Mouse (Mus musculus): ENCODE results near the gene Rexo4. TPM values are rescaled to one million over a fixed set of nuclear protein-coding genes. Genes with fewer than 3 reads are reported as not detected.

Gene Rexo4
- polyA plus RNA-seq, 1 experiment from 2014 or later = 35.1 TPM

DNA sequence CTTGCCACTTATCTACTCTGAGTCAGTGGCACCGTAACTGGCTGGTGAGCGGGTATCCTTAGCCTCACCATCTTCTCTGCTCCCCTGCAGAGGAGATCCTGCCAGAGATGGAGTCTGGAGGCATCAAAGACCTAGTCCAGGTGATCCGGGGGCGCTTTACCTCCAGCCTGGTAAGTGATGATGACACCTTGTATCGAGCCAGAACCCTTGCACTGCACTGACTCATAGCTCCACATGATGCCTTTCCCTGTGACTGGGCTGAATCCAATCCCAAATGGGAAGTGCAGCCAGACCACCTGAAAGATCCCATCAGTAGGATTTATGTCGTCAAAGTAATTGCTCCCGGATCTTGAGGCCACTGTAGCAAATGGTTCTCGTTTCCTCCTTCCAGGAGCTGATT, 11.3 kb downstream of the Rexo4 start:
- no peaks in the 10 kb centered on the region for H3K4me1 ChIP-seq (ENCODE audit: control insufficient read depth, insufficient read depth, low read length)
- H3K27me3 ChIP-seq (ENCODE audit: control insufficient read depth, insufficient read depth, low read length) = no peaks in the 10 kb centered on the region
- no peak overlapping the region for H3K27ac ChIP-seq (ENCODE audit: low read depth, low read length)
- H3K9me3 ChIP-seq (ENCODE audit: control insufficient read depth, low read length) = no peaks in the 10 kb centered on the region
- WGBS = 93% methylated on average over 8 of the region's 8 CpGs
- H3K4me2 ChIP-seq (ENCODE audit: low read depth, low read length) = no peak overlapping the region
- ATAC-seq (ENCODE audit: low read depth) = no peak
- no peak overlapping the region for H3K4me3 ChIP-seq (ENCODE audit: low read depth, low read length)
- peaks cover 53% of the 10 kb centered on the region for H3K36me3 ChIP-seq (ENCODE audit: control insufficient read depth, insufficient read depth, low read length)
- no peak overlapping the region for H3K9ac ChIP-seq (replicated peaks; ENCODE audit: low read depth, low read length)

DNA sequence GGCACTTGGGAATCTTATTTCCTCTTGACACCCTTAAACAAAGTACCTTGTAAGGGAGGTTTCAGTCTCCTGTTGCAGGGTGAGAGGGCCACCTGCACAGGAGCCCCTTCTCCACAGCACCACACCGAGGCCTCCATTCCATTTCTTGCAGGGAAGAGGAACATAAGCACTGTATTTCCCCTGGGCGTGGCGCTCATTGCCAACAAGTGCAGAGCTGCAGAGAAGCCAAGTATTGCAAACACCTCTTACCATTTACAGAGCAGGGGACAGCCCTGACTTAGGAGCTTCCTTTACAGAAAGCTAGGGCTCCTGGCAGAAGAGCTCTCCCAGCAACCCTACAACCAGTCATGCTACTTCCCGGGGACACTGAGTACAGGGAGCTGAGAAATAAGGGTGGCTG, 12.0 kb downstream of the Rexo4 start:
- H3K36me3 ChIP-seq (ENCODE audit: control insufficient read depth, insufficient read depth, low read length) = peaks cover 47% of the 10 kb centered on the region
- 95% methylated on average over 4 of the region's 4 CpGs for WGBS
- H3K4me2 ChIP-seq (ENCODE audit: low read depth, low read length) = no peak overlapping the region

DNA sequence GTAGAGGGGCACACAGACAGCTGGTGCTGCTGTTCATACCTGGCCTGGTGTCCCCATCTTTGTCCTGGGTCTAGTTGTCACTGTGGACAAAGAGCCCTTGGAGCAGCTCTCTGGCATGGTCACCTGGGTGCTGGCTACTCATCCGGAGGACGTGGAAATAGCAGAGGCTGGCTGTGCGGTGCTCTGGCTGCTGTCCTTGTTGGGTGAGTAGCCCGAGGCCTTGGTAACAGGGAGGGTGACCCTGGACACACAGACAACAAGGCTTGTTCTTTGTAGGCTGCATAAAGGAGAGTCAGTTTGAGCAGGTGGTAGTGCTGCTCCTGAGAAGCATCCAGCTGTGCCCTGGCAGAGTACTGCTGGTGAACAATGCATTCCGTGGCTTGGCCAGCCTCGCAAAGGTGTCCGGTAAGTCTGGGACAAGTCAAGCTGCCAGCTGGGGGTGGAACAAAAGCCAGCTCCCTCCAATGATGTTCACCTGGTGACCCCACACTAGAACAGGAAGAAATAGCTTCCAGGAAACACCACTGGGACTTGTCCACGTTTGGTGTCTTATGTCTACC, 12.8 kb downstream of the Rexo4 start:
- H3K9me3 ChIP-seq (ENCODE audit: control insufficient read depth, low read length) = no peaks in the 10 kb centered on the region
- no peak overlapping the region for H3K9ac ChIP-seq (replicated peaks; ENCODE audit: low read depth, low read length)
- ATAC-seq (ENCODE audit: low read depth) = no peak
- H3K4me2 ChIP-seq (ENCODE audit: low read depth, low read length) = no peak overlapping the region
- no peak overlapping the region for H3K4me3 ChIP-seq (ENCODE audit: low read depth, low read length)
- WGBS = 92% methylated on average over 8 of the region's 8 CpGs
- no peaks in the 10 kb centered on the region for H3K4me1 ChIP-seq (ENCODE audit: control insufficient read depth, insufficient read depth, low read length)
- H3K36me3 ChIP-seq (ENCODE audit: control insufficient read depth, insufficient read depth, low read length) = peaks cover 43% of the 10 kb centered on the region
- H3K27ac ChIP-seq (ENCODE audit: low read depth, low read length) = no peak overlapping the region
- no peaks in the 10 kb centered on the region for H3K27me3 ChIP-seq (ENCODE audit: control insufficient read depth, insufficient read depth, low read length)

More for the DNA sequence above, 12.0 kb downstream of the Rexo4 start:
- H3K4me3 ChIP-seq (ENCODE audit: low read depth, low read length) = no peak overlapping the region
- H3K9ac ChIP-seq (replicated peaks; ENCODE audit: low read depth, low read length) = no peak overlapping the region
- no peak for ATAC-seq (ENCODE audit: low read depth)
- H3K27ac ChIP-seq (ENCODE audit: low read depth, low read length) = no peak overlapping the region
- H3K4me1 ChIP-seq (ENCODE audit: control insufficient read depth, insufficient read depth, low read length) = no peaks in the 10 kb centered on the region
- H3K9me3 ChIP-seq (ENCODE audit: control insufficient read depth, low read length) = no peaks in the 10 kb centered on the region
- no peaks in the 10 kb centered on the region for H3K27me3 ChIP-seq (ENCODE audit: control insufficient read depth, insufficient read depth, low read length)

DNA sequence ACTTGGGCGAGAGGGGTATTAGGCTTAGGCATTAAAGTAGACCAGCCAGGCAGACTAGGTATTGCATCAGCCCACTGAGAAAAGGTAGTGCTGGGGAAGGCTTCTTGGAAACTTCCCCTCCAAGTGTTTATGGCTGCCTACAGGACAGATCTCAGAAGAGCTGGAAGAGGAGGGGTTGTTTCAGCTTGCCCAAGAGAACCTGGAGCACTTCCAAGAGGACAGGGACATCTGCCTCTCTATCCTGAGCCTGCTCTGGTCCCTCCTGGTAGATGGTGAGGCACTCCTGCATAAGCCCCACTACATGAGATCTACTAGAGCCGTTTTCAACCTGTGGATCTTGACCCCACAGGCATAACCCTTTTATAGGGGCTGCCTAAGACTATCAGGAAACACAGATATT, 13.8 kb downstream of the Rexo4 start:
- Histone ChIP-seq H3K4me2 (ENCODE audit: low read depth, low read length) (no peak overlapping the region), H3K27ac (ENCODE audit: low read depth, low read length) (no peak overlapping the region), H3K4me1 (ENCODE audit: control insufficient read depth, insufficient read depth, low read length) (no peaks in the 10 kb centered on the region), H3K36me3 (ENCODE audit: control insufficient read depth, insufficient read depth, low read length) (peaks cover 33% of the 10 kb centered on the region), H3K27me3 (ENCODE audit: control insufficient read depth, insufficient read depth, low read length) (no peaks in the 10 kb centered on the region), H3K4me3 (ENCODE audit: low read depth, low read length) (no peak overlapping the region), H3K9me3 (ENCODE audit: control insufficient read depth, low read length) (no peaks in the 10 kb centered on the region), H3K9ac (replicated peaks; ENCODE audit: low read depth, low read length) (no peak overlapping the region)
- 92% methylated on average over 2 of the region's 2 CpGs for WGBS
- no peak for ATAC-seq (ENCODE audit: low read depth)

DNA sequence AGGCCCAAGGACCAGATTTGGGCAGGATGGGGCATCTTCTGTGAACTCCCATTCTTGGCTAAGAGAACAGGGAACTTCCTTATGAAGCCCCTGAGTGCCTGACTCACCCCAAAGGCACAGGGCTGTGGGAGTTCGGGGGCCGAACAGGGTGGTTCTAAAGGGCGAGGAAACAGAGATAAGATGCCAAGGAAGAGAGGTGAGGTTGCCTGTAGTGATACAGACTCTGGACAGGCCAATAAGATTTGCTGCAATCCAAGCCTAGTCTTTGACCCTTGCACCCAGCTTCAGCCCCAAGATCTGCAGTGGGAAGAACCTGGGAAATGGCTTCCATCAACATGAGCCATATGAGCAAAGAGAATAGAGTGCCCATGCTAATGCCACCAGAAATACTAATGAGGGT, 20.9 kb downstream of the Rexo4 start:
- H3K9ac ChIP-seq (replicated peaks; ENCODE audit: low read depth, low read length) = no peak overlapping the region
- H3K36me3 ChIP-seq (ENCODE audit: control insufficient read depth, insufficient read depth, low read length) = 0 out of 2 replicates have a peak, but pooled peaks cover 4% of the 10 kb centered on the region
- H3K27ac ChIP-seq (ENCODE audit: low read depth, low read length) = no peak overlapping the region
- no peaks in the 10 kb centered on the region for H3K9me3 ChIP-seq (ENCODE audit: control insufficient read depth, low read length)
- no peak overlapping the region for H3K4me3 ChIP-seq (ENCODE audit: low read depth, low read length)
- no peak for ATAC-seq (ENCODE audit: low read depth)
- H3K4me2 ChIP-seq (ENCODE audit: low read depth, low read length) = no peak overlapping the region
- 88% methylated on average over 3 of the region's 3 CpGs for WGBS
- H3K27me3 ChIP-seq (ENCODE audit: control insufficient read depth, insufficient read depth, low read length) = no peaks in the 10 kb centered on the region
- H3K4me1 ChIP-seq (ENCODE audit: control insufficient read depth, insufficient read depth, low read length) = no peaks in the 10 kb centered on the region

DNA sequence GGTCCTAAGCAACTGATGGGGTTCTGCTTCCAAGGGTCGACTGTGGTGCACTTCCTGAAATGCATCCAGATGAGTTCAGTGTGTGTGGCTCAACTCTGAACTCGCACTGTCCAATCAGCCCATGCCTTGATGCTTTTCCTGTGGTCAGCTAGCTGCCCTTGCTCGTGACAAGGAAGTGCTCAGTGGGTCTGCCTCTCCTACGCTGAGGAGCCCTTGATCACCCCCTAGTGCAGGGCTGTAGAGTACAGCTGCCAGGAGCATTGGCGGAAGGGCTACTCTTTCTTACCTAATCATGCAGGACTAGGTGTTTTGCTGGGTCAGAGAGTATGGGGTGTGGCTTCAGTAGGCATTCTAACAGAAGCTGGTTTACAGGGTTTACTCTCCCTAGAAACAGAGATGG, 22.6 kb downstream of the Rexo4 start:
- H3K4me3 ChIP-seq (ENCODE audit: low read depth, low read length) = no peak overlapping the region
- H3K27ac ChIP-seq (ENCODE audit: low read depth, low read length) = no peak overlapping the region
- no peaks in the 10 kb centered on the region for H3K36me3 ChIP-seq (ENCODE audit: control insufficient read depth, insufficient read depth, low read length)
- no peaks in the 10 kb centered on the region for H3K4me1 ChIP-seq (ENCODE audit: control insufficient read depth, insufficient read depth, low read length)
- WGBS = 52% methylated on average over 5 of the region's 5 CpGs
- no peak overlapping the region for H3K9ac ChIP-seq (replicated peaks; ENCODE audit: low read depth, low read length)
- H3K9me3 ChIP-seq (ENCODE audit: control insufficient read depth, low read length) = no peaks in the 10 kb centered on the region
- no peak overlapping the region for H3K4me2 ChIP-seq (ENCODE audit: low read depth, low read length)
- ATAC-seq (ENCODE audit: low read depth) = no peak
- no peaks in the 10 kb centered on the region for H3K27me3 ChIP-seq (ENCODE audit: control insufficient read depth, insufficient read depth, low read length)

DNA sequence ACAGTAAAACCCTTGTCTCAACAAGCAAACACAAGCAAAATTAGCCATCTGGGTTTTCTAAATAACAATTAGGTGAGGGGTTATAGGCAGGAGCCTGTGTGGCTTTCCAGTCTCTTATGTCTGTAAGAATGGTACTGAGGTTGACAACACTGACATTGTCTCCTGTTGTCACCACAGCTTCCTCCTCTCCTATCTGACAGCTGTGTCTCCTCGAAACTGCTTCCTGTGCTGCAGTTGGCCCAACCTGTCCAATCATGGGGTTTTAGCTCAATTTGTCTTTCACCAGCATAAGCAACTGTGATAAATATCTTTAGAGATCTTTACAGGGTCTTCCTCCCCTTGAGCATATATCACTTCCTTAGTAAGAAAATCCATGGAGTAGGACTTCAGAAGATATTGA, 27.8 kb downstream of the Rexo4 start:
- Histone ChIP-seq H3K36me3 (ENCODE audit: control insufficient read depth, insufficient read depth, low read length) (no peaks in the 10 kb centered on the region), H3K4me2 (ENCODE audit: low read depth, low read length) (no peak overlapping the region), H3K9me3 (ENCODE audit: control insufficient read depth, low read length) (no peaks in the 10 kb centered on the region), H3K4me3 (ENCODE audit: low read depth, low read length) (no peak overlapping the region), H3K4me1 (ENCODE audit: control insufficient read depth, insufficient read depth, low read length) (peaks cover 11% of the 10 kb centered on the region), H3K27ac (ENCODE audit: low read depth, low read length) (no peak overlapping the region), H3K27me3 (ENCODE audit: control insufficient read depth, insufficient read depth, low read length) (no peaks in the 10 kb centered on the region), H3K9ac (replicated peaks; ENCODE audit: low read depth, low read length) (no peak overlapping the region)
- 72% methylated on average over 1 of the region's 1 CpGs for WGBS
- ATAC-seq (ENCODE audit: low read depth) = no peak

DNA sequence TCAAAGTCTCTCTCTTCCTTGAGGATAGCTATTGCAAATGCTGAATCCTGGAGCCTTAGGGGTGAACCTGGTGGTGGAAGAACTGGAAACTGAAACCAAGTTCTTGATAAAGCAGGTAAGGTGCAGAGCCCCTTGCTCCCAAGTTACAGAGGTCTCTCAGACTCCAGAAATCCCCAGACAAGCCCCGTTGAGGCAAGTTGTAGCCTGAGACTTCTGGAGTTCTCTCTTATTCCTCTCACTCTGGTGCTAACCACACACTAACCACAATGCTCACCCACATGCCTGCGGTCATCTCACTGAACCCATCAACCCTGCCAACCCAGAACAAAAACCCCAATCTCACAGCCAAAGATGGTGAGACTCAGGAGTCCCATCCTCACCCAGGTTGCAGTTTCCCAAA, 28.9 kb downstream of the Rexo4 start:
- Histone ChIP-seq H3K27ac (ENCODE audit: low read depth, low read length) (no peak overlapping the region), H3K4me2 (ENCODE audit: low read depth, low read length) (no peak overlapping the region), H3K27me3 (ENCODE audit: control insufficient read depth, insufficient read depth, low read length) (no peaks in the 10 kb centered on the region), H3K4me1 (ENCODE audit: control insufficient read depth, insufficient read depth, low read length) (peaks cover 12% of the 10 kb centered on the region), H3K9me3 (ENCODE audit: control insufficient read depth, low read length) (no peaks in the 10 kb centered on the region), H3K9ac (replicated peaks; ENCODE audit: low read depth, low read length) (no peak overlapping the region), H3K36me3 (ENCODE audit: control insufficient read depth, insufficient read depth, low read length) (no peaks in the 10 kb centered on the region), H3K4me3 (ENCODE audit: low read depth, low read length) (no peak overlapping the region)
- 95% methylated on average over 2 of the region's 2 CpGs for WGBS
- no peak for ATAC-seq (ENCODE audit: low read depth)

DNA sequence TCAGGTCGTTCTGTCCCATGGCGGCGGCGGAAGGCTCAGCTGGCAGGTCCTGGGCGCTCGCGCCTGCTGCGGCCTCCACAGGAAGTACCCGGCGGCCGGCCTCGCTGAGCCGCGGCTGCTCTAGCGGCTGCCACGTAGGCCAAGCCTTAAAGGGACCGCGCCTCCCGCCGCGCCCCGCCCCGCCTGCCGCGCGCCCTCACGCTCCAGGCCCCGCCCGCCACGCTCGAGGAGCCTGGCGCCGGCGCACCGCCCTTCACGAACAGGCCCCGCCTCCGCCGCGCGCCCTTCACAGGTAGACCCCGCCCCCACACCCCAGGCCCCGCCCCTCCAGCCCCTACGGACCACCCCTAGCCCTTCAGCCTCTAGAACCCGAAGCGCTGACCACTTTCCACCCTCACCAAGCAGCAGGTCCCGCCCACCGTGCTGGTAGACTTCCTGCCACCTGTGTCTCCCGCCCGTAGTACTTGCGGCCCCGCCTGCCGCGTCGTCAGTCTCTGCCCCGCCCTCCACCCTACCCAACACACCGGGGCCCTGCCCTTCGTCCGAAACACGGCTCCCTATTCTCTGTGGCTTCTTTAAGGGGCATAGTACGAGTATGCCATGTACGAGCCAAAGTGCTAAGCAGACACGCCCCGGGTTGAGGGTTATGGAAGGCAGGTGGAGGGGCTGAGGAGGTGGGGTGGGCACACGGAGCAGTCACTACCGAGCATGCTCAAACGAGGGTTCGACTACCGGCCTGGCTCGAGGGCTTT, 30.7 kb downstream of the Rexo4 start, which contains the start of the genes Surf4 and Stkld1:
Gene Surf4 (minus strand): TSS at position 625 of the 752 bp plus-strand sequence.
Gene Stkld1 (plus strand): TSS at position 744 of the 752 bp plus-strand sequence.
- Histone ChIP-seq H3K4me1 (ENCODE audit: control insufficient read depth, insufficient read depth, low read length) (peaks cover 12% of the 10 kb centered on the region), H3K36me3 (ENCODE audit: control insufficient read depth, insufficient read depth, low read length) (no peaks in the 10 kb centered on the region), H3K27ac (ENCODE audit: low read depth, low read length) (peak within 1 kb of the TSS; percentile 77), H3K9ac (replicated peaks; ENCODE audit: low read depth, low read length) (peak within 1 kb of the TSS; percentile 97), H3K9me3 (ENCODE audit: control insufficient read depth, low read length) (no peaks in the 10 kb centered on the region), H3K27me3 (ENCODE audit: control insufficient read depth, insufficient read depth, low read length) (no peaks in the 10 kb centered on the region), H3K4me2 (ENCODE audit: low read depth, low read length) (peak within 1 kb of the TSS; percentile 89), H3K4me3 (ENCODE audit: low read depth, low read length) (peak within 1 kb of the TSS; percentile 97)
- under 1% methylated on average over 39 of the region's 70 CpGs for WGBS
- peak; percentile 95 for ATAC-seq (ENCODE audit: low read depth)
